Mouse (Mus musculus): ENCODE data around the gene Gab3. TPM values are rescaled to one million over a fixed set of nuclear protein-coding genes. Genes with fewer than 3 reads are reported as not detected.

The Gab3 gene
- polyA plus RNA-seq, 1 experiment from 2014 or later = 1.8 TPM

Other genes starting within 250 kb of the Gab3 start
- gene Gm5936, start 248.3 kb downstream of the Gab3 start, polyA plus RNA-seq (2014; fragmentation: Nextera tagmentation; extraction: Ambion mirVana) = not detected in 2 replicates
- 153 and 171 TPM in 2 replicates for gene Dkc1, start 10.4 kb upstream of the Gab3 start, polyA plus RNA-seq (2014; fragmentation: Nextera tagmentation; extraction: Ambion mirVana)
- 55.6 and 64.3 TPM in 2 replicates for gene Mpp1, start 45.6 kb upstream of the Gab3 start, polyA plus RNA-seq (2014; fragmentation: Nextera tagmentation; extraction: Ambion mirVana)
- gene Smim9, start 78.3 kb upstream of the Gab3 start, polyA plus RNA-seq (2014; fragmentation: Nextera tagmentation; extraction: Ambion mirVana) = not detected in 2 replicates

Data from intestine, embryonic 14.5 days (tissue).